Mouse (Mus musculus): ENCODE results near the gene Tgfb2.

GRCm38 (mm10) chr1:186587065-186587804 lies 118.6 kb downstream of the Tgfb2 start:
- no peak for TF ChIP-seq CTCF (conservative IDR thresholded peaks at IDR 0.05; ENCODE audit: low read length)
- no peak for TF ChIP-seq POU5F1 (IDR thresholded peaks at IDR 0.05; ENCODE audit: borderline replicate concordance, low read length)
- no peak for TF ChIP-seq NANOG (IDR thresholded peaks at IDR 0.05; ENCODE audit: borderline replicate concordance, low read length)
